Mouse (Mus musculus): ENCODE measurements around the gene Plcxd2.

Gene Plcxd2

GRCm38 (mm10) chr16:46010153-46010905, at the start of gene Plcxd2:
TSS of gene Plcxd2 (minus strand) at chr16:46010218.
- peak; percentile 93 to 94 for DNase-seq (ENCODE audit: low spot score in 2 of 2)

DNA sequence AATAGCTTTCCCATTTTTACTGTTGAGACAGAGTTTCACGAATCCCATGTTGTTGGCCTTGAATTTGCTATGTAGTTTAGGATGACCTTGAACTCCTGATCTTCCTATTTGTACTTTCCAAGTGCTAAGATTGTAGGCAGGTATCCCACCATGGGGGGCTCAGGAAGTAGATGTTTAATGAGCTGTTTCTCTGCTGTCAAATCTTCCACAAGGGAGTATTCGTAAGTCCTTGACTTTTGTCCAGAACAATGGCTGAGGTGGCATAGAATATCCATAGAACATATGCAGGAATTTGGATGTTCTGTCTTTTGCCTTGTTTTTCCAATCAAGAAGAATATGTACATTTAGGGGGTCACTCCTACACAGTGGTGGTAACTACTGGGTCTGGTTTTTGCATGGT, 36.9 kb upstream of the Plcxd2 start:
- DNase-seq (ENCODE audit: low spot score in 2 of 2) = no peak

- DNase-seq (ENCODE audit: low spot score in 2 of 2) = no peak
Observed at GRCm38 (mm10) chr16:46036261-46036660, 26.2 kb upstream of the Plcxd2 start.

DNA sequence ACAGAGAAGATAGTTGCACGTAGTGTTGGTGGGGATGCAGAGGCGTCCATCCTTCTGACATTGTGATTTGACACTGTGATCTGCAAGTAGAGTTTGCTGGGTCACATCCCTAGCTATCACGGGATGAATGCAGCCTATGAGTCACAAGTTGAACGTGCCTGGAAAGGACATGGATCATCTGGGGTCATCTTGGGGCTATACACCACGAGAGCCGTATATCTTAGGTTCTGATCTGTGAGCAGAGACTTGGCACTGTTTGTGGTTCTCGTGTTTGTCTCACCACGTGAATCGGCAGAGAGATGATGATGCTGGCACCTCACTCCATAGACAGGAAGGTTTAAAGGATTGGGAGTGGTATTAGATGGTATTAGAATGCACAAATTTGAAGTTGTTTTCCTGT, 23.9 kb upstream of the Plcxd2 start:
- DNase-seq (ENCODE audit: low spot score in 2 of 2) = no peak

DNA sequence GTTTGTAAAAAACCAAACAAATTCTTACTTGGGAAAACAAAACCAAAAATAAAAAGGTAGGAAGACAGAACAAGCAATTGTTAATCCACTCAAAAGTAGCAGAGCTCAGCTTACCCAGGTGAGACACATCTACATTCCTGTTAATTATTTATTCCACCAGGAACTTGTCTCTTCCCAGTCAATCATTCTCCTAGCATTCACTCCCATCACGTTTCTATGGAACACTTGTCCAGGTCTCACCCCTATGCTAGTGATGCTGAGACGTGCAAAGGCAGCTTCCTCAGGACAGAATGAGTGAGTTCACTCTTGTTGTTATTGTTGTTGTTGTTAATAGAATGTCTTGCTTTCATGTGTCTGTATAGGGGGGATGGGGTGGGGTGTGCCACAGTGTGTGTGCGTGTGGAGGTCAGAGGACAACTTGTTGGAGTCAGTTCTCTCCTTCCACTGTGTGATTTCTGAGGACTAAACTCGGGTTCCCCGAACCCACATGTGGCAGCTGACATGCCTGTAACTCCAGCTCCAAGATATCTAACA, 13.0 kb upstream of the Plcxd2 start:
- no peak for DNase-seq (ENCODE audit: low spot score in 2 of 2)

GRCm38 (mm10) chr16:46022189-46022928, 12.3 kb upstream of the Plcxd2 start:
- peak in 1 of 2 experiments; percentile 33 for DNase-seq (ENCODE audit: low spot score in 2 of 2)

DNA sequence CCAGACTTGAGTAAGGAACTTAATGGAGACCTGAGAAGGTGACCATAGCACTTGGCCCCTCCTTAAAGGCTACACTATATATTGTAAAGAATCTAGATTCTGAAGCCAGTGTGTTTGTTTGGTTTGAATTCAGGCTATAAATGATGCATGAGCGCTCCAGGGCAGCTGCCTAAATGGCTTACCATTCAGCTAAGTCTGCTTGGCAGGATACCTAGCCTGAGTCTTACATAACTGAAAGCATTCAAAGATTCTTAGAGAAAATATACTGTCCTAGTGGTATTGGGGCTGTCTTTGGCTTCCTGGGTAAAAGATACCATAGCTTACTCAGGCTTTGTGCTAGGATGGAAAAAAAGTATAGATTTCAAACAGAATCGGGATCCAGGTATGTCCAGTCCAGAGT, 11.3 kb upstream of the Plcxd2 start:
- DNase-seq (ENCODE audit: low spot score in 2 of 2) = no peak

GRCm38 (mm10) chr16:46020396-46020795, 10.4 kb upstream of the Plcxd2 start:
- no peak for DNase-seq (ENCODE audit: low spot score in 2 of 2)

GRCm38 (mm10) chr16:46019799-46020198, 9.8 kb upstream of the Plcxd2 start:
- no peak for DNase-seq (ENCODE audit: low spot score in 2 of 2)

- DNase-seq (ENCODE audit: low spot score in 2 of 2) = no peak
Observed at GRCm38 (mm10) chr16:46019359-46019758, 9.3 kb upstream of the Plcxd2 start.

- DNase-seq (ENCODE audit: low spot score in 2 of 2) = peak in 1 of 2 experiments; percentile 2
Observed at GRCm38 (mm10) chr16:46011696-46012095, 1.7 kb upstream of the Plcxd2 start.

DNA sequence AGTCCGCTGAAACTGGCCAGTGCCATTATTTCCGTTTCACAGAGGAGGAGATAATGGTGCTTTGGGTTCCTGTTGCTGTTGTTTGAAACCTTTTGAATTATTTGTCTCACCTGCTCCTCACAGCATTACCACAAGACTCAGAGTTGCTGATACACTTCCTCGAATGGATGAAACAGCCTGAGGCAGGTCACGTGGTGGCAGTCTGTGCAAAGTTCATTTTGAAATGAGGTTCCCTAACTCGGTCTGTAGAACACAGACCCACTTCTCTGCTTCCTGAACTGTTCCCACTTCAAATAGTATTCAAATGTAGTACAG, 845 bp upstream of the Plcxd2 start:
- peak; percentile 52 to 62 for DNase-seq (ENCODE audit: low spot score in 2 of 2)

GRCm38 (mm10) chr16:46009717-46010116, 301 bp downstream of the Plcxd2 start:
- no peak for DNase-seq (ENCODE audit: low spot score in 2 of 2)

DNA sequence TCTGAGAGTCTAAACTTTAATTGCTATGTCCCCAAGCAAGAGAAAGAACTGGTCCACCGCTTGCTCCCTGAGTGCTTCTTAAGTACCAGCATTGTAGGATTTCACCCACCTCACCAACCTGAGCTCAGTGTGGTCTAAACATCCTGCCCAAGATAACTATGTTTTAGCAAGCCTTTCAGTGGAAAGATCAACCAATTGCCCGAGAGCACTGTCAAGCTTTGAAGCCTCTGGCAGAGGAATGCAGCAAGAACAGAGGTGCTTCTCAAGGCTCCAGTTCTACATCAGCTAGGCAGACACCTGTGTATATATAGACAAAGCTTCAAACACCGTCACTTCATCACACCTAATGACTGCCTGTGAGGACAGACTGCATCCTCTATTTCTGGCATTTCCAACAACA, 1.3 kb downstream of the Plcxd2 start:
- DNase-seq (ENCODE audit: low spot score in 2 of 2) = peak; percentile 5 to 10

GRCm38 (mm10) chr16:46008036-46008605, 1.9 kb downstream of the Plcxd2 start:
- DNase-seq (ENCODE audit: low spot score in 2 of 2) = no peak

GRCm38 (mm10) chr16:46006261-46006660, 3.8 kb downstream of the Plcxd2 start:
- peak; percentile 2 to 4 for DNase-seq (ENCODE audit: low spot score in 2 of 2)

GRCm38 (mm10) chr16:46001550-46002166, 8.4 kb downstream of the Plcxd2 start:
- peak in 1 of 2 experiments; percentile 2 for DNase-seq (ENCODE audit: low spot score in 2 of 2)

- DNase-seq (ENCODE audit: low spot score in 2 of 2) = no peak
Observed at GRCm38 (mm10) chr16:46000976-46001375, 9.0 kb downstream of the Plcxd2 start.

DNA sequence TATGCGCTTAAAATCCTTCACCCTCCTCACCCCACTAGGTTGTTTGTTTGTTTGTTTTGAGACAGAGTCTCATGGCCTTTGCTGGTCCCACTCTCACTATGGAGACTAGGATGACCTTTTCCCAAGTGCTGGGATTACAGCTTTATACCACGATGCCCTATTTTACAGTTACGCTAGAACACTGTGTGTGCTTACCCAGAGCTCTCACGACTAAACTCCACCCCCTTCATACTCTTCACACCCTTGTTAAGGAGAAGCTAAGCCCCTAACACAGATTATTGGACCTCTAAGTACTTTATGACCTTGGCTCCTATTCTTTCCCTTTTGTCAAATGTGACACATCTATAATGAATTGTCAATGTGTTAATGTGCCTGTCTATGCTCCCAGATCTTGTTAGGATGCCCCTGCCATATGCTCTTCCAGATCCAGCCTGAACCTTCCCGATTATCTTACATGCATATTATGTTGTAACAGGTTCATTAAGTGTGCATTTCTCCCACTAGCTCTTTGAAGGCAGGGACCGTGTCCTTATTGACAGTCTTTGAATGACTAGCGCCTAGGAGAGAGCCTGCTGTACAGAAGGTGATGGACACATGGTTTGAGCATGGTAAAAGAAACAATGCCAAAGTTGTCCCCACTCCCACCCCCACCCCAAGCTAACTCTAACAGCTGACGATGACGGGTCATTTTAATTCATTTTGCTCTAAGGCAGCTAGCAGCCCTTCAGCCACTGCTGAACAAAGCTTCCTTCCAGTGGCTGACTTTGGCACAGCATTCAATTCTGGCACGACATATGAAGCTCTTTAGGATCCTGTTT, 10.4 kb downstream of the Plcxd2 start:
- DNase-seq (ENCODE audit: low spot score in 2 of 2) = no peak

DNA sequence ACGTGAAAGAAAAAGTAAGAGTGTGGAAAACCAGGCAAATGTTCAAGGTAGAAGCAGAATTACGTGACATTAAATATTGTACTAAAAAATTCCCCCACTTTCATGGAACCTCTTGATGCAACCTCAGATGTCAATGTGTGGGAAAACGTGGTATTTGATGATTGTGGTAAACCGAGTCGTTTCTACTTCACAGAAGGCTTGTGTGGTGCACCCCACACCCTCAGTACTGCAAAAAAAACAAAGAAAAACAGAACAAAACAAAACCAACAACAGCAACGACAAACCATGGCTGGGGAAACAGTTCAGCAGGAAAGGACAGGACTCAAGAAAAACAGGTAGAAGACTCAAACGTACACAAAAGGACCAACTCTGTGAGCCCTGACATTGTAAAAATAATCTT, 11.8 kb downstream of the Plcxd2 start:
- no peak for DNase-seq (ENCODE audit: low spot score in 2 of 2)

Measured in spleen, postnatal 36 days (tissue).